Mouse (Mus musculus): ENCODE measurements at regions not wholly inside any gene's neighbourhood (a gene's known extent, or its start where the extent isn't known, plus 50 kb on each side); places are given as distances from the start of the nearest gene placed in this dataset.

DNA sequence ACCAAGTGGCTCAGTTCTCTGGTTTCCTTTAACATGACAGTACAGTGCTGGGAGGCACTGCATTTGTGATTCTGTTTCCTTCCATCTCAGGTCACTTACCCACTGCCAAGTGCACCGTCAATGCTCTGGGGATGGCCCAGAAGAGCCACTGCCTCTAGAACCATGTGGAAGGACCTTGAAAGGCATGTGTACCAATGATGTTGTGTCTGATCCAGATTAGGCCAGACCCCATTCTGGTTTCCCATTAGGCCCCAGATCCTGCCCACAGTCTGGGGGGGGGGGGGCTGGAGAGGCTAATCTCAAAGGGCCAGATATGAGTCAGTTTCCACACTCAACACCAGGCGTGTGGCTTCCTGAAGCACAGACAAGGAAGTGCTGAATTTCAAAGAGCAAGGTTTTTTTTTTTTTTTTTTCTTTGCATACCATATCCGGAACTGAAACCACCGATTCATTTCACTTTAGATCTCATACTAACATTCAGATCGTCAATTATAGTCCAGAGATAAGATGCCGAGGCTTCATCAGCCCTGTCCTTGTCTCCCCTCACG, 162.6 kb upstream of the Bcl6 start:
- WGBS (ENCODE audit: insufficient replicate concordance) = 23% methylated on average over 7 of the region's 7 CpGs
- Histone ChIP-seq H3K27me3 (ENCODE audit: control insufficient read depth, insufficient read depth, low read length) (no peaks in the 10 kb centered on the region), H3K9ac (ENCODE audit: low read depth, low read length) (no peak overlapping the region), H3K36me3 (ENCODE audit: control insufficient read depth, insufficient read depth, low read length) (no peaks in the 10 kb centered on the region), H3K9me3 (replicated peaks; ENCODE audit: control insufficient read depth, low read length) (no peaks in the 10 kb centered on the region), H3K4me1 (ENCODE audit: control insufficient read depth, insufficient read depth, low read length) (peaks cover 15% of the 10 kb centered on the region), H3K4me3 (ENCODE audit: low read depth, low read length) (no peak overlapping the region), H3K4me2 (peak overlapping the region; percentile 22), H3K27ac (ENCODE audit: low read depth, low read length) (no peak overlapping the region)
- ATAC-seq (replicated peaks; ENCODE audit: insufficient number of reproducible peaks, low FRiP score, low TSS enrichment) = no peak; the same call in 1 of the 2 replicates

DNA sequence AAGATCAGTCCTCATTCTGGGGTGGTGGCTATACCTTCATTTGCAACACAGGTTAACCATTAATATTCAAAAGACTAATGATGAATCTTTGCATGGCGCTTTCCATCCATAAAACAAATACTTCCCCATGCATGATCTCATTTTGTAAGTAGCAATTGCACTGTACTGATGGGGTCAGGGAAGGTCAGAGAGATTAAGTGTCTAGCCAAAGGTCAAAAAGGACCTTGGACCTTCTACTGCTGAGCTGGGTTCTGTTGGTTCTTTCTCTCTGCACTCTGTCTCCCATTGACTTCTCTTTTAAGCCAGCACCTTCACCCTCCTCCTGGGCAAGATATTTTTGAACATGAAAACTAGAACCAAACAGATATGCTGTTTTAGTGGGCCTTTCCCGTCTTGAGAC, 161.9 kb upstream of the Bcl6 start:
- H3K4me1 ChIP-seq (ENCODE audit: control insufficient read depth, insufficient read depth, low read length) = peaks cover 15% of the 10 kb centered on the region
- H3K4me3 ChIP-seq (ENCODE audit: low read depth, low read length) = no peak overlapping the region
- WGBS (ENCODE audit: insufficient replicate concordance) = 72% methylated on average over 2 of the region's 2 CpGs
- no peaks in the 10 kb centered on the region for H3K27me3 ChIP-seq (ENCODE audit: control insufficient read depth, insufficient read depth, low read length)
- no peaks in the 10 kb centered on the region for H3K36me3 ChIP-seq (ENCODE audit: control insufficient read depth, insufficient read depth, low read length)
- H3K9ac ChIP-seq (ENCODE audit: low read depth, low read length) = no peak overlapping the region
- H3K27ac ChIP-seq (ENCODE audit: low read depth, low read length) = no peak overlapping the region
- H3K4me2 ChIP-seq = no peak overlapping the region
- no peak for ATAC-seq (replicated peaks; ENCODE audit: insufficient number of reproducible peaks, low FRiP score, low TSS enrichment)
- no peaks in the 10 kb centered on the region for H3K9me3 ChIP-seq (replicated peaks; ENCODE audit: control insufficient read depth, low read length)

DNA sequence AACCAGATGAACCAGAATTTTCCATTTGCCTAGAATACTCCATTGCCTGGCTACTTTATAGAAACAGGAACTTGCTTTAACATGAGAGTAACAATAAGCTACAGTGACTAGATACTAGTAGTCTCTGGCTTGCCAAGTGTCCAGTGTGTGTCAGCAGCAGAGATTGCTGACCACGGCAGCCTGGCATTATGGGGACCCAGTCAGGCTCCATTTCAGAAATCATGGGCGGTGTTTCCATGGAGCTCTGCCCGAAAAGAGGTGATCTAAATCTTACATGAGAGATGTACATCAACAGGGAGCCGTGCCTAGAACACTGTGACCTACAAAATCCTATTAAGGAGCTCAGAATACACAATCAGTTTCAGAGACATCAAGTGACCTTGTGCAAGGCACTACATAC, 160.8 kb upstream of the Bcl6 start:
- H3K36me3 ChIP-seq (ENCODE audit: control insufficient read depth, insufficient read depth, low read length) = no peaks in the 10 kb centered on the region
- no peak for ATAC-seq (replicated peaks; ENCODE audit: insufficient number of reproducible peaks, low FRiP score, low TSS enrichment)
- H3K9ac ChIP-seq (ENCODE audit: low read depth, low read length) = no peak overlapping the region
- no peaks in the 10 kb centered on the region for H3K27me3 ChIP-seq (ENCODE audit: control insufficient read depth, insufficient read depth, low read length)
- H3K4me3 ChIP-seq (ENCODE audit: low read depth, low read length) = no peak overlapping the region
- no peak overlapping the region for H3K4me2 ChIP-seq
- H3K27ac ChIP-seq (ENCODE audit: low read depth, low read length) = no peak overlapping the region
- no peaks in the 10 kb centered on the region for H3K9me3 ChIP-seq (replicated peaks; ENCODE audit: control insufficient read depth, low read length)
- peaks cover 15% of the 10 kb centered on the region for H3K4me1 ChIP-seq (ENCODE audit: control insufficient read depth, insufficient read depth, low read length)
- 81% methylated on average over 4 of the region's 4 CpGs for WGBS (ENCODE audit: insufficient replicate concordance)

DNA sequence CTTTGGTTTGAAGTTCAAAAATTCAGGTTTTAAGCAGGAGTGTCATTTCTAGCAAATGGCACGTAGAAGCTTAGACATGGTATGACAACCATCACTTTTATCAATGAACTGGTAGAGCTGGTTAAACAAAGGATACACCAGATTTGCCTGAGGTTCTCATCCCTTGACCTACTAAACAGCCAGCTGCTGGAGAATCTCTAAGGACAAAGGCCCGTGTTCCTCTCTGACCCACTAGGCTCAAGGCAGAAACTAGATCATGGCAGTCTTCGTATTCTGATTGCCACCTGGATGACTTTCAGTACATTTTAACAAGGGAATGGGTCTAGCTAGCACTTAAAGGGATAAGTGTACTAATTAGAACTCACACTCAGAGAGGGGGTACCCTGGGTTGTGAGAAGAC, 155.2 kb upstream of the Bcl6 start:
- 88% methylated on average over 3 of the region's 3 CpGs for WGBS (ENCODE audit: insufficient replicate concordance)
- Histone ChIP-seq H3K9ac (ENCODE audit: low read depth, low read length) (no peak overlapping the region), H3K36me3 (ENCODE audit: control insufficient read depth, insufficient read depth, low read length) (no peaks in the 10 kb centered on the region), H3K4me3 (ENCODE audit: low read depth, low read length) (no peak overlapping the region), H3K27ac (ENCODE audit: low read depth, low read length) (no peak overlapping the region), H3K9me3 (replicated peaks; ENCODE audit: control insufficient read depth, low read length) (no peaks in the 10 kb centered on the region), H3K27me3 (ENCODE audit: control insufficient read depth, insufficient read depth, low read length) (no peaks in the 10 kb centered on the region), H3K4me2 (no peak overlapping the region), H3K4me1 (ENCODE audit: control insufficient read depth, insufficient read depth, low read length) (no peaks in the 10 kb centered on the region)
- no peak for ATAC-seq (replicated peaks; ENCODE audit: insufficient number of reproducible peaks, low FRiP score, low TSS enrichment)

DNA sequence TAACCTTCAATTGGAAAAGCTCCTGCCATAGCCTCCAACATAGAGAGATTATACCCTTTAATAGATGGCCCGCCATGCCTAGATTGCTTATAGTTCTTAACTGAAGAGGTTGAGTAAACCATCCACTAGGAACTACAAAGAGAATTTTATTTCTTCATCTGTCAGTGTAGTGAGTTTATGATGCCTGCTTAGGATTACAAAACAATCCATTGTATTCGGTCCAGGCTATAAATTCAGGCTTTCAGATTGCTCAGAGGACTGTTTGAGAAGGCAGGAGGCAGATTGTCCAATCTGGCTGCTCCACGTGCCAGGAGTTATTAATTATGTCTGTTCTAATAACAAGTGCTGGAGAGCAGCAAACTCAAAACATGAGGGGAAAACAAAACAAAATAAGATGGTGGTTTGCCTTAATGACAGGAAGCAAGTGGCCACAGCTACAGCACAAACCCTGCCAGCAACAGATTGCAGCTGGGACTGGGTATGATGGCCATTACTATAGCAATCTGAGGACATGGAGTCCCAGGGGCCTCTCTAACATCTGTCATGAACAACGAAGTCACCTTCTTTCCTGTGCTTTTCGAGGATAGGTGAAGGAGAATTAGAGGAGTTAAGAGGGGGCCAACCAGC, 154.4 kb upstream of the Bcl6 start:
- no peaks in the 10 kb centered on the region for H3K4me1 ChIP-seq (ENCODE audit: control insufficient read depth, insufficient read depth, low read length)
- no peak for ATAC-seq (replicated peaks; ENCODE audit: insufficient number of reproducible peaks, low FRiP score, low TSS enrichment)

DNA sequence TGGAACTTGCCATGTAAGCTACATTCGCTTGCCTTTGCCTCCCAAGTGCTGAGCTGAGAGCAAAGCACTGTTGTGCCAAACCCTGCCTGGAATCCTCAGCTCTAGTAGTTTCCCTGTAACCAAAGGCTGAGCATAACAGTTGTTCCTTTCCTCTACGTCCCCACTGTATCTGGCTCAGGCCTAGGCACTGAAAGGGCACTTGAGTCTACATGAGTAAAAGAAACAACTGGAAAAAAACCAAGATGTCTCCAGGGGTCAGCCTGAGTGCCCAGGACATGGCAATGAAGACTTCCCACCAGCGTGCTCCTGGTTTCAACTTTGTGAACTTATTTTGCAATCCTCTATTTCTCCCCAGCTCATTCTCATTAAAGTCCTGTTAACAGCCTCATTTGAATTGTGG, 150.5 kb upstream of the Bcl6 start:
- H3K4me1 ChIP-seq (ENCODE audit: control insufficient read depth, insufficient read depth, low read length) = peaks cover 5% of the 10 kb centered on the region; the same call in 1 of the 2 replicates
- no peak overlapping the region for H3K9ac ChIP-seq (ENCODE audit: low read depth, low read length)
- H3K4me3 ChIP-seq (ENCODE audit: low read depth, low read length) = no peak overlapping the region
- no peaks in the 10 kb centered on the region for H3K27me3 ChIP-seq (ENCODE audit: control insufficient read depth, insufficient read depth, low read length)
- H3K27ac ChIP-seq (ENCODE audit: low read depth, low read length) = no peak overlapping the region
- 77% methylated on average over 3 of the region's 3 CpGs for WGBS (ENCODE audit: insufficient replicate concordance)
- no peak overlapping the region for H3K4me2 ChIP-seq
- H3K9me3 ChIP-seq (replicated peaks; ENCODE audit: control insufficient read depth, low read length) = no peaks in the 10 kb centered on the region
- no peak for ATAC-seq (replicated peaks; ENCODE audit: insufficient number of reproducible peaks, low FRiP score, low TSS enrichment)
- no peaks in the 10 kb centered on the region for H3K36me3 ChIP-seq (ENCODE audit: control insufficient read depth, insufficient read depth, low read length)

More for the DNA sequence above, 154.4 kb upstream of the Bcl6 start:
- Histone ChIP-seq H3K9ac (ENCODE audit: low read depth, low read length) (no peak overlapping the region), H3K27ac (ENCODE audit: low read depth, low read length) (no peak overlapping the region), H3K4me2 (no peak overlapping the region), H3K36me3 (ENCODE audit: control insufficient read depth, insufficient read depth, low read length) (no peaks in the 10 kb centered on the region), H3K9me3 (replicated peaks; ENCODE audit: control insufficient read depth, low read length) (no peaks in the 10 kb centered on the region), H3K4me3 (ENCODE audit: low read depth, low read length) (no peak overlapping the region), H3K27me3 (ENCODE audit: control insufficient read depth, insufficient read depth, low read length) (no peaks in the 10 kb centered on the region)
- 69% methylated on average over 5 of the region's 5 CpGs for WGBS (ENCODE audit: insufficient replicate concordance)

DNA sequence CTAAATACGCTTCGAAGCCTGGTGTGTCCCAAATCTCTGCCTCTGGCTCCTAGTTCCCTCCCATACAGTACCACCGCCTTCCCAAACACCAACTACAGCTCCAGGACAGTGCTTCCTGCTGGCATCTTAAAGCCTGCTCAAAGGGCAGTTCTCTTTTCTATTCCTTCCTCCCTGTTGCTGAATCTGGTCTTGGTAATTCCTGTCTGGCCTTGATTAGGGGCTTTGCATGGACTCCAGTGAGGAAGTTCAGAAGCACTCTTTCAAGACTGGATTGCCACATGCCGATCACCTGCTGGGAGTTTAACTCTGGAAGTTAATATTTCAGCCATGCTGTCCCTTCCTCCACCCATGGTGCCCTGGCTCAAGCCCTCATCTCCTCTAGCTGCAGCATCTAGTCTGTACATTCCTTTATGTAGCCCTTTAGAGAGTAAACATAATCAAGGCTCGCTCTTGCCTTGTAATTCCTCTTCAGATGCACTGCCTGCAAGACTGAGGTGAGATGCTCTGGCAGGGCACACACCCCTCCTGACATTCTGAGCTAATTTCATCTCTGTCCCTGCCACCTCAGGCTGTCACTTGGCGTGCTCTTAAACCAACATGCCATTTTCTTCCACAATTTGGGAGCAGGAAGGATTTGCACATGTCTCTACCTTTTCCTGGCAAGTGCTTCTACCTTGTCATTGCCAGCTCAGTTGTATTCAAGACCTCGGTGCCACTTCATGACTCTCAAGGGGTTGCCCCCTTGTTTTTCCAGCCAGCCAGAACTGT, 148.8 kb upstream of the Bcl6 start:
- H3K9ac ChIP-seq (ENCODE audit: low read depth, low read length) = no peak overlapping the region
- no peaks in the 10 kb centered on the region for H3K36me3 ChIP-seq (ENCODE audit: control insufficient read depth, insufficient read depth, low read length)
- WGBS (ENCODE audit: insufficient replicate concordance) = 72% methylated on average over 7 of the region's 7 CpGs
- H3K27me3 ChIP-seq (ENCODE audit: control insufficient read depth, insufficient read depth, low read length) = no peaks in the 10 kb centered on the region
- peaks cover 5% of the 10 kb centered on the region; the same call in 1 of the 2 replicates for H3K4me1 ChIP-seq (ENCODE audit: control insufficient read depth, insufficient read depth, low read length)
- H3K27ac ChIP-seq (ENCODE audit: low read depth, low read length) = no peak overlapping the region
- no peak overlapping the region for H3K4me2 ChIP-seq
- ATAC-seq (replicated peaks; ENCODE audit: insufficient number of reproducible peaks, low FRiP score, low TSS enrichment) = no peak
- H3K4me3 ChIP-seq (ENCODE audit: low read depth, low read length) = no peak overlapping the region
- no peaks in the 10 kb centered on the region for H3K9me3 ChIP-seq (replicated peaks; ENCODE audit: control insufficient read depth, low read length)

DNA sequence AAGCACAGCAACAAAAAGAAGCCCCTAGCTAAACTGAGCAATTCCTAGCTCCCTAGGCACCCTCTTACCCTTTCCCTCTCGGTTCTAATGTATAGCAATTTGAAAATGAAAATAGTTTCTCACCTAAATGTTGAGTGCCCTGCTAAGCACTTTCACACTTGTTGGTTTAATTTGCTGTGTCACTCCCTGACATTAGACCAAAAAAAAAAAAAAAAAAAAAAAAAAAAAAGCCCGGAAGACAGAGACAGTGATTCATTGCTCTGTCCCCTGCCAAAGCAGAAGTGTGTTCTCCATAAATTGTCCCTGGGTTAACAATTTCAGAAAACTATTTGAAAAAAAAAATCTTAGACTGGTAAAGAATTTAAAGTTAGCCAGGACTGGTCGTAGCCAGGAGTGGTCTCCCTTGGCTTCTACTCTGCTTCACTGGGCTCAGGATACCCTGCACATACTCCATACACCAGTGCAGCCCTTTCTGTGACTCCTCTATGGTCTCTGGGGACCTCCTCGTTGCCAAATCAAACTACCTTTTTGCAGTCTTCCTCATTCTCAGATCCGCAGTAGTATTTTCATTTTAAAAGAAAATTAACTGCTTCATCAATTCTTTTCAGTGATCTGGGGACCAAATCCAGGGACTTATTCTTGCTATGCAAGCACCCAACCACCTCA, 148.0 kb upstream of the Bcl6 start:
- Histone ChIP-seq H3K9ac (ENCODE audit: low read depth, low read length) (no peak overlapping the region), H3K9me3 (replicated peaks; ENCODE audit: control insufficient read depth, low read length) (no peaks in the 10 kb centered on the region), H3K27ac (ENCODE audit: low read depth, low read length) (no peak overlapping the region), H3K4me1 (ENCODE audit: control insufficient read depth, insufficient read depth, low read length) (peaks cover 5% of the 10 kb centered on the region; the same call in 1 of the 2 replicates), H3K4me2 (no peak overlapping the region), H3K27me3 (ENCODE audit: control insufficient read depth, insufficient read depth, low read length) (no peaks in the 10 kb centered on the region), H3K4me3 (ENCODE audit: low read depth, low read length) (no peak overlapping the region), H3K36me3 (ENCODE audit: control insufficient read depth, insufficient read depth, low read length) (no peaks in the 10 kb centered on the region)
- no peak for ATAC-seq (replicated peaks; ENCODE audit: insufficient number of reproducible peaks, low FRiP score, low TSS enrichment)
- 79% methylated on average over 5 of the region's 5 CpGs for WGBS (ENCODE audit: insufficient replicate concordance)

Measured in heart, embryonic 11.5 days (tissue).